Mouse (Mus musculus): ENCODE data around the gene Actr10.

- no peak for TF ChIP-seq CTCF (IDR thresholded peaks at IDR 0.05; ENCODE audit: insufficient read depth, low read depth, low read length)
- TF ChIP-seq POLR2A (IDR thresholded peaks at IDR 0.05; ENCODE audit: insufficient read depth, low read depth, low read length), result no peak
Measured at GRCm38 (mm10) chr12:70997225-70997624, 59.6 kb downstream of the Actr10 start.

Data from olfactory bulb, adult 2 months (tissue).